Mouse (Mus musculus): ENCODE data around the gene Fbxw4.
"Not testable (repeated sequence)": the region's sequence is repeated elsewhere in the genome, so short reads cannot be mapped to it uniquely, and the experiment has no call there.

Fbxw4 gene

GRCm38 (mm10) chr19:45655870-45656269, 4.2 kb downstream of the Fbxw4 start:
- no peak for DNase-seq

- DNase-seq = no peak
Observed at GRCm38 (mm10) chr19:45653986-45654385, 6.1 kb downstream of the Fbxw4 start.

GRCm38 (mm10) chr19:45652286-45652988, 7.7 kb downstream of the Fbxw4 start:
- no peak for DNase-seq

GRCm38 (mm10) chr19:45651524-45651923, 8.6 kb downstream of the Fbxw4 start:
- no peak for DNase-seq

- no peak for DNase-seq
Observed at GRCm38 (mm10) chr19:45649776-45650175, 10.3 kb downstream of the Fbxw4 start.

- not testable (repeated sequence) for DNase-seq
Observed at GRCm38 (mm10) chr19:45648469-45648868, 11.6 kb downstream of the Fbxw4 start.

- no peak for DNase-seq
Observed at GRCm38 (mm10) chr19:45646866-45647265, 13.2 kb downstream of the Fbxw4 start.

- DNase-seq = no peak
Observed at GRCm38 (mm10) chr19:45640691-45641090, 19.4 kb downstream of the Fbxw4 start.

GRCm38 (mm10) chr19:45635960-45636359, 24.2 kb downstream of the Fbxw4 start:
- no peak for DNase-seq

GRCm38 (mm10) chr19:45631584-45631983, 28.5 kb downstream of the Fbxw4 start:
- DNase-seq = no peak

GRCm38 (mm10) chr19:45630953-45631352, 29.2 kb downstream of the Fbxw4 start:
- DNase-seq = no peak

- no peak for DNase-seq
Observed at GRCm38 (mm10) chr19:45629219-45629618, 30.9 kb downstream of the Fbxw4 start.

- no peak for DNase-seq
Observed at GRCm38 (mm10) chr19:45628649-45629048, 31.5 kb downstream of the Fbxw4 start.

GRCm38 (mm10) chr19:45627036-45627435, 33.1 kb downstream of the Fbxw4 start:
- DNase-seq = no peak

- DNase-seq = no peak
Observed at GRCm38 (mm10) chr19:45623710-45624109, 36.4 kb downstream of the Fbxw4 start.

- DNase-seq = no peak
Observed at GRCm38 (mm10) chr19:45622144-45622543, 38.0 kb downstream of the Fbxw4 start.

GRCm38 (mm10) chr19:45621061-45621460, 39.1 kb downstream of the Fbxw4 start:
- peak; percentile 8 for DNase-seq

GRCm38 (mm10) chr19:45619744-45620501, 40.2 kb downstream of the Fbxw4 start:
- no peak for DNase-seq

GRCm38 (mm10) chr19:45618184-45618583, 41.9 kb downstream of the Fbxw4 start:
- DNase-seq = no peak

- no peak for DNase-seq
Observed at GRCm38 (mm10) chr19:45616735-45617134, 43.4 kb downstream of the Fbxw4 start.

- DNase-seq = no peak
Observed at GRCm38 (mm10) chr19:45616214-45616518, 43.9 kb downstream of the Fbxw4 start.

GRCm38 (mm10) chr19:45615415-45616213, 44.5 kb downstream of the Fbxw4 start:
- no peak for DNase-seq

- no peak for DNase-seq
Observed at GRCm38 (mm10) chr19:45614928-45615327, 45.2 kb downstream of the Fbxw4 start.

- no peak for DNase-seq
Observed at GRCm38 (mm10) chr19:45614375-45614774, 45.7 kb downstream of the Fbxw4 start.

Measured in kidney, adult 11 months (tissue).